9 mouse cellular contexts compared by ENCODE assay signal in genomic region chr11:45752237-45752636, GRCm38 (mm10).
DNase-seq lines count a peak whose midpoint lies in the region; ATAC-seq and TF ChIP-seq lines count a peak whose summit lies in the region.
"Had no signal": no experiment of that assay in that cellular context is flagged by ENCODE, and none has a peak within 500 bp of the region (broad histone marks: within the 10 kb centered on the region; RNA-seq: fewer than 3 reads in every experiment).

No protein-coding gene starts in this region.

- DNase-seq in 3T3-L1 (ENCODE audit: low read depth, low spot score): peak; percentile 61
- peak; percentile 59 for DNase-seq in A20 (ENCODE audit: low read depth, low spot score)
- peak; percentile 75 for DNase-seq in brain, adult 2 months (ENCODE audit: low read depth, low spot score)
- peak; percentile 13 for DNase-seq in gonadal fat pad, adult 2 months (ENCODE audit: low read depth)
- peak; percentile 61 for DNase-seq in kidney, postnatal 10 days
- DNase-seq in liver, postnatal 0 days: peak; percentile 35
- peak; percentile 23 for DNase-seq in retina, postnatal 7 days (ENCODE audit: low read depth, low spot score)

- H3K4me3 ChIP-seq in liver, postnatal 0 days (ENCODE audit: low read depth, low read length): no peak overlapping the region
- H3K4me3 ChIP-seq: heart, embryonic 15.5 days; stomach, embryonic 15.5 days had no signal

- no peaks in the 10 kb centered on the region for H3K4me1 ChIP-seq in liver, postnatal 0 days (ENCODE audit: insufficient read depth)
- H3K4me1 ChIP-seq: heart, embryonic 15.5 days; stomach, embryonic 15.5 days had no signal

- no peaks in the 10 kb centered on the region for H3K9me3 ChIP-seq in liver, postnatal 0 days (ENCODE audit: low read length)
- H3K9me3 ChIP-seq: heart, embryonic 15.5 days; stomach, embryonic 15.5 days had no signal

- 0 out of 2 replicates have a peak, but pooled peaks have one; percentile 40 for ATAC-seq in liver, postnatal 0 days

- H3K4me2 ChIP-seq in liver, postnatal 0 days (ENCODE audit: low read depth, low read length): no peak overlapping the region
- H3K4me2 ChIP-seq: heart, embryonic 15.5 days; stomach, embryonic 15.5 days had no signal

- peak; percentile 79 for TF ChIP-seq CTCF in liver, postnatal 0 days (IDR thresholded peaks at IDR 0.05; ENCODE audit: low read depth)

- TF ChIP-seq EP300 in liver, postnatal 0 days (IDR thresholded peaks at IDR 0.05; ENCODE audit: low read depth): no peak

- H3K9ac ChIP-seq in liver, postnatal 0 days (replicated peaks): no peak overlapping the region
- H3K9ac ChIP-seq: heart, embryonic 15.5 days; stomach, embryonic 15.5 days had no signal

- no peaks in the 10 kb centered on the region for H3K36me3 ChIP-seq in liver, postnatal 0 days (replicated peaks; ENCODE audit: insufficient read depth, low read length)
- H3K36me3 ChIP-seq: heart, embryonic 15.5 days; stomach, embryonic 15.5 days had no signal

- no peak overlapping the region for H3K27ac ChIP-seq in liver, postnatal 0 days (ENCODE audit: low read depth)
- H3K27ac ChIP-seq: heart, embryonic 15.5 days; stomach, embryonic 15.5 days had no signal

- no peaks in the 10 kb centered on the region for H3K27me3 ChIP-seq in liver, postnatal 0 days (ENCODE audit: insufficient read depth, low read length)
- H3K27me3 ChIP-seq: heart, embryonic 15.5 days; stomach, embryonic 15.5 days had no signal

- 59% methylated on average over 1 of the region's 1 CpGs for WGBS in liver, postnatal 0 days (ENCODE audit: insufficient replicate concordance)

Comparison
In these comparisons a context has a peak if more than half of its experiments do, and no peak if none do; other contexts are left out.
1. DNase-seq: peak in every context shown above with its lines; median percentile 75 in brain, adult 2 months; 61 in 3T3-L1; 61 in kidney, postnatal 10 days; 59 in A20; 35 in liver, postnatal 0 days; 23 in retina, postnatal 7 days; 13 in gonadal fat pad, adult 2 months.